Mouse (Mus musculus) embryonic fibroblast, embryonic 13.5 days (primary cell): ENCODE results near the gene Efemp1. TPM values are rescaled to one million over a fixed set of nuclear protein-coding genes. Genes with fewer than 3 reads are reported as not detected.

Experiments used
- H3K27ac ChIP-seq: 2 replicates; pipeline ENCODE4 v1.5.1; 2012; ENCODE audit warnings: low read length, control low read depth, inconsistent platforms; ENCODE audit not compliant: insufficient read depth
- H3K4me1 ChIP-seq: 2 replicates; pipeline ENCODE4 v1.6.1; 2011; ENCODE audit warnings: low read length; ENCODE audit not compliant: control insufficient read depth, insufficient read depth
- H3K4me3 ChIP-seq: 2 replicates; pipeline ENCODE4 v1.5.1; 2011; ENCODE audit warnings: mild to moderate bottlenecking, control low read depth, low read length; ENCODE audit not compliant: insufficient read depth
- CTCF ChIP-seq: IDR thresholded peaks from 2 replicates; pipeline ENCODE4 v1.5.1; 2011; ENCODE audit warnings: mild to moderate bottlenecking, control low read depth, low read length, moderate library complexity, borderline replicate concordance; ENCODE audit not compliant: insufficient read depth
- POLR2A ChIP-seq: IDR thresholded peaks from 2 replicates; pipeline ENCODE4 v1.6.1; 2011; ENCODE audit warnings: low read depth, mild to moderate bottlenecking, control low read depth, low read length, moderate library complexity
- polyA plus RNA-seq: library from polyadenylated mRNA; stranded (reverse); fragments of >200 nt; gene quantifications from 2 replicates; pipeline ENCODE4 v1.2.4, GENCODE M21; 2011; ENCODE audit warnings: low read depth; ENCODE audit not compliant: missing spikeins, insufficient read length

The Efemp1 gene
- polyA plus RNA-seq, 1 experiment, result 79.5 TPM

- 0 out of 2 replicates have a peak overlapping the region, but pooled peaks have one; percentile 36 for H3K27ac ChIP-seq
- TF ChIP-seq CTCF (no peak), POLR2A (no peak)
- H3K4me3 ChIP-seq, result no peak overlapping the region
These were observed 564 bp upstream of the Efemp1 start for GRCm38 (mm10) chr11:28852361-28852919.

GRCm38 (mm10) chr11:28859125-28859524 is 6.1 kb downstream of the Efemp1 start:
- TF ChIP-seq CTCF (no peak), POLR2A (no peak)
- no peak overlapping the region for H3K27ac ChIP-seq

More at GRCm38 (mm10) chr11:28852361-28852919, 564 bp upstream of the Efemp1 start:
- peaks cover 18% of the 10 kb centered on the region for H3K4me1 ChIP-seq

DNA sequence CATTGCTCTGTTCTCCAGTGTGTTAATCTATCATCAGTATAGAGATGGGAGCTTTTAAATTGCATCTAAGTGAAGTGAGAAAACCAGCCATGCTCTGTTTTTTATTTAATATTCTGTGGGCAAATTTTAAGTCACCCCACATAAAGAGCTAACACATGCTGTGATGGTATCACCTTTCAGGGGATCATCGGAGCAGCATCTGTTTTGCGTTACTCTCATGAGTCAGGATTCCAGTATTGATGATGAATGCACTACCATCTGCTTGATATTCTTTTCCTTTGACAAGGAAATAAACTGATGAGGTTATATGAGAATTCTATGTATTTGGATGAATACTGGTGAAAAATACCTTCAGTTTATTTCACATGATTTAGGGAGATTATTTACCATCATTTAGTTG is 16.1 kb downstream of the Efemp1 start:
- H3K27ac ChIP-seq, result peak overlapping the region; percentile 61
- no peak overlapping the region for H3K4me3 ChIP-seq
- TF ChIP-seq CTCF (no peak), POLR2A (no peak)
- peaks cover 4% of the 10 kb centered on the region; the same call in 1 of the 2 replicates for H3K4me1 ChIP-seq

More at GRCm38 (mm10) chr11:28859125-28859524, 6.1 kb downstream of the Efemp1 start:
- Histone ChIP-seq H3K4me1 (no peaks in the 10 kb centered on the region), H3K4me3 (no peak overlapping the region)

- TF ChIP-seq POLR2A (no peak), CTCF (no peak)
- Histone ChIP-seq H3K4me3 (no peak overlapping the region), H3K27ac (no peak overlapping the region), H3K4me1 (no peaks in the 10 kb centered on the region)
These were observed 28.5 kb downstream of the Efemp1 start for GRCm38 (mm10) chr11:28881381-28881976.

DNA sequence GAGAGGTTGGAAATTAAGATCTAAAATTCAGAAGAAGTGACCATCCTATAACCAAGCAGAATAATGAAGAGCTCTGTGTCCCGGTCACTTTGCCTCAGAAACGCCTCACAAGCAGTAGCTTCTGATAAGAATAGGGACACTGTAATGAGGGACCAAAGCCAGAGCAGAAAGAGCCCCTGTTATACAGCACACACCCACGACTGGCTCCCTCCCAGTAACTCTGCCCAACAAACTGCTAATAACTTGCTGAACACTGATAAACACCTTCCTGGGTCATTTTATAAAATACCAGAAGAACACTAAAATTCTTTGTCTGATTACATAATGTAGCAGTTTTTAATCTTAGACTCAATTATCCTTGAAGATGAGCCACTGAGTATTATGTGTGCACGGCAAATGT is 30.1 kb downstream of the Efemp1 start:
- Histone ChIP-seq H3K4me1 (no peaks in the 10 kb centered on the region), H3K27ac (no peak overlapping the region), H3K4me3 (no peak overlapping the region)
- TF ChIP-seq CTCF, result no peak
- TF ChIP-seq POLR2A, result no peak

- no peak for TF ChIP-seq POLR2A
- TF ChIP-seq CTCF, result no peak
- no peak overlapping the region for H3K4me3 ChIP-seq
- H3K4me1 ChIP-seq, result no peaks in the 10 kb centered on the region
- no peak overlapping the region for H3K27ac ChIP-seq
These were observed 36.5 kb downstream of the Efemp1 start for GRCm38 (mm10) chr11:28889538-28889937.

DNA sequence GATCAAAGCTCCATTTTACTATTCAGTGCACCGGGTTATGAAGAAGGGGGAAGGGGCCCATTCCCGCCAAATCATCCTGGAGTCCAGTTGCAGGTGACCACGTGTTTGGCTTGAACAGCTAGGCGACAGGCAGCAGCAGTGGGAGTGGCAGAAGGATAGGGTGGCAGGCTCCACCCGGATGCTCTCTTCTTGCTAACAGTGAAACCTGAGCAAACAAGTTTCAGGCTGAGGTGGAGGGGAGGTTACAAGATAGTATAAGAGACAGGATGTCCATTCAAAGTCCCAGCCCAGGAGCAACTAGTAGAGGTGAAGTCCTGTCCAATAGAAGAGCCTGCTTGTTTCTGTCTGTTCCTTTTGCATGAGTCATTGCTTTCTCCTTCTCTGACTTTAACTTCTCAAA is 38.5 kb downstream of the Efemp1 start:
- TF ChIP-seq POLR2A, result no peak
- TF ChIP-seq CTCF, result no peak
- Histone ChIP-seq H3K27ac (no peak overlapping the region), H3K4me3 (no peak overlapping the region), H3K4me1 (no peaks in the 10 kb centered on the region)

DNA sequence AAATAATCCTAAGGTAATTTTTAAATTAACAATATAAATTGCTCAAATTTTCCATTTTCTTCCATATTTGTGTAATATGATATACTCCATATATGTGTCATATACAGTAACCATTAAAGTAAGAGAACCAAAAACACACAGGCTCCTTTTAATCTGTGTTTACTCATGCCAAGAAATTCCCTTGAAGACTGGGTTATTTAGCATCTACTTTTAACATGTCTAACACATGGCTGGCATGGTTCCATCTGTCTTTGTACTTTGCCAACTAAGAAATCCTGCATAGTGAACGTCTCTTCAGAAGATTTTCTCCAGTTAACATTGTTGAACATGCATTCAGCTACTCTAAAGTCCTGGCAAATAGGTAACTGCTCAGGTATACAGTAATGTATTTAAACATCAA is 46.4 kb downstream of the Efemp1 start:
- Histone ChIP-seq H3K27ac (no peak overlapping the region), H3K4me1 (peaks cover 3% of the 10 kb centered on the region; the same call in 1 of the 2 replicates), H3K4me3 (no peak overlapping the region)
- no peak for TF ChIP-seq POLR2A
- no peak for TF ChIP-seq CTCF

- Histone ChIP-seq H3K4me3 (no peak overlapping the region), H3K4me1 (peaks cover 9% of the 10 kb centered on the region), H3K27ac (peak overlapping the region; percentile 76)
- TF ChIP-seq POLR2A, result no peak
- no peak for TF ChIP-seq CTCF
These were observed 51.6 kb downstream of the Efemp1 start for GRCm38 (mm10) chr11:28904596-28904995.

DNA sequence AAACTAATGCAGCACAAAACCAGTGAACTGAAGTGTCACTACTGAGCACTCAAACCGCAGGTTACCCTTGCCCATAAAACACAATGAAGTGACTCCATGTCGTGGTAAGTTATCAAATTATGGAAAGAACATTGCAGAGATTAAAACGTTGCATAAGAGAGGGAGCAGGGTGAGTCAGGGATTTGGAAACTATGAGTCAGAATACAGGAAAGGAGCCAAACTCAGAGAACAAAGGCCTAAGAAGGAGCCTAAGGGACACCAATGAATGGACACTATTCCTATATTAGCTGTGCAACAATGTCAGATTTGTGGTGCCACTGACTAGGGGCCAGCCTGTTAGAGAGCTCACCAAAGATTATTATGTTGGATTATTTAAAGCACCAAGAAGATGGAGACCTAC is 53.3 kb downstream of the Efemp1 start:
- Histone ChIP-seq H3K4me3 (no peak overlapping the region), H3K27ac (peak overlapping the region; percentile 45), H3K4me1 (peaks cover 12% of the 10 kb centered on the region)
- TF ChIP-seq CTCF (no peak), POLR2A (no peak)
